Mouse (Mus musculus) MEL (cell line): ENCODE measurements around the gene Aldh16a1. TPM values are rescaled to one million over a fixed set of nuclear protein-coding genes. Genes with fewer than 3 reads are reported as not detected.

Experiments
- DNase-seq: peaks from one replicate; pipeline ENCODE4 v3.0.0; 2011; ENCODE audit warnings: low read depth, low spot score
- H3K27ac ChIP-seq: 2 replicates; pipeline ENCODE4 v1.5.1; 2012; ENCODE audit warnings: low read depth, mild to moderate bottlenecking, control low read depth, low read length, moderate library complexity; ENCODE audit not compliant: control insufficient read depth
- H3K27me3 ChIP-seq, 2 experiments: fragments of 150-350 bp in 1 of 2; sonication (generic) in 1 of 2; 2 replicates each; pipeline ENCODE4 v1.6.1; 2012; ENCODE audit warnings: low read length in 2 of 2, mild to moderate bottlenecking in 2 of 2, improper control_type of control experiment in 1 of 2, moderate library complexity in 1 of 2; ENCODE audit not compliant: insufficient read depth in 2 of 2, control insufficient read depth in 1 of 2
- H3K36me3 ChIP-seq, 2 experiments: 2 replicates each; pipeline ENCODE4 v1.6.1; 2012 to 2014; ENCODE audit warnings: low read length in 2 of 2, improper control_type of control experiment in 1 of 2, inconsistent platforms in 1 of 2, mild to moderate bottlenecking in 1 of 2; ENCODE audit not compliant: insufficient read depth in 2 of 2, control insufficient read depth in 1 of 2
- H3K4me1 ChIP-seq, 2 experiments: fragments of 150-350 bp in 1 of 2; sonication (generic) in 1 of 2; 2 replicates each; pipeline ENCODE4 v1.6.1; 2012; ENCODE audit warnings: low read length in 2 of 2, improper control_type of control experiment in 1 of 2, mild to moderate bottlenecking in 1 of 2; ENCODE audit not compliant: insufficient read depth in 2 of 2, control insufficient read depth in 1 of 2
- H3K4me3 ChIP-seq, 2 experiments: fragments of 150-350 bp in 1 of 2; sonication (generic) in 1 of 2; 2 replicates each; pipeline ENCODE4 v1.5.1; 2012; ENCODE audit warnings: low read depth in 2 of 2, low read length in 2 of 2, mild to moderate bottlenecking in 2 of 2, moderate library complexity in 2 of 2, control low read depth in 1 of 2, improper control_type of control experiment in 1 of 2; ENCODE audit not compliant: control insufficient read depth in 1 of 2, insufficient read depth in 1 of 2
- H3K79me2 ChIP-seq: 2 replicates; pipeline ENCODE4 v1.6.1; 2012; ENCODE audit warnings: mild to moderate bottlenecking, low read length, moderate library complexity; ENCODE audit not compliant: control insufficient read depth, poor library complexity, insufficient read depth
- H3K9ac ChIP-seq: 2 replicates; pipeline ENCODE4 v1.6.1; 2012; ENCODE audit warnings: low read depth, mild to moderate bottlenecking, control low read depth, low read length, moderate library complexity; ENCODE audit not compliant: control insufficient read depth, poor library complexity, severe bottlenecking
- H3K9me3 ChIP-seq: fragments of 150-350 bp; sonication (generic); replicated peaks from 2 replicates; pipeline ENCODE4 v1.6.1; 2012; ENCODE audit warnings: mild to moderate bottlenecking, low read length, improper control_type of control experiment, moderate library complexity; ENCODE audit not compliant: insufficient read depth
- CHD1 ChIP-seq: IDR thresholded peaks from 2 replicates; pipeline ENCODE4 v1.6.1; 2012; ENCODE audit warnings: low read depth, mild to moderate bottlenecking, inconsistent platforms, low read length, improper control_type of control experiment
- E2F4 ChIP-seq: IDR thresholded peaks from 2 replicates; pipeline ENCODE4 v1.6.1; 2011; ENCODE audit warnings: low read depth, low read length, improper control_type of control experiment, borderline replicate concordance
- EP300 ChIP-seq, 2 experiments: IDR thresholded peaks; 2 replicates each; pipeline ENCODE4 v1.6.1; 2011; ENCODE audit warnings: improper control_type of control experiment in 2 of 2, low read length in 2 of 2, low read depth in 1 of 2, mild to moderate bottlenecking in 1 of 2
- ETS1 ChIP-seq: IDR thresholded peaks from 2 replicates; pipeline ENCODE4 v1.6.1; 2012; ENCODE audit warnings: low read depth, mild to moderate bottlenecking, inconsistent platforms, low read length, improper control_type of control experiment, moderate library complexity
- GABPA ChIP-seq: IDR thresholded peaks from 2 replicates; pipeline ENCODE4 v1.6.1; 2012; ENCODE audit warnings: low read depth, mild to moderate bottlenecking, inconsistent platforms, low read length, improper control_type of control experiment, moderate library complexity
- GATA1 ChIP-seq: IDR thresholded peaks from 2 replicates; pipeline ENCODE4 v1.6.1; 2011; ENCODE audit warnings: low read depth, low read length, improper control_type of control experiment
- JUND ChIP-seq: IDR thresholded peaks from 2 replicates; pipeline ENCODE4 v1.6.1; 2011; ENCODE audit warnings: low read depth, mild to moderate bottlenecking, improper control_type of control experiment, low read length
- KAT2A ChIP-seq: conservative IDR thresholded peaks from 2 replicates; pipeline ENCODE4 v1.6.1; 2012; ENCODE audit warnings: low read depth, low read length, improper control_type of control experiment, inconsistent platforms
- MAFK ChIP-seq: IDR thresholded peaks from 2 replicates; pipeline ENCODE4 v1.6.1; 2011; ENCODE audit warnings: low read depth, mild to moderate bottlenecking, low read length, improper control_type of control experiment, borderline replicate concordance
- MEF2A ChIP-seq: IDR thresholded peaks from 2 replicates; pipeline ENCODE4 v1.6.1; 2014; ENCODE audit warnings: low read depth, mild to moderate bottlenecking, inconsistent platforms, low read length, improper control_type of control experiment; ENCODE audit not compliant: poor library complexity, insufficient replicate concordance, severe bottlenecking; ENCODE audit errors: extremely low read depth
- MYB ChIP-seq: IDR thresholded peaks from 2 replicates; pipeline ENCODE4 v1.6.1; 2011; ENCODE audit warnings: mild to moderate bottlenecking, low read depth, low read length, improper control_type of control experiment
- MYC ChIP-seq: IDR thresholded peaks from 2 replicates; pipeline ENCODE4 v1.6.1; 2011; ENCODE audit warnings: low read depth, mild to moderate bottlenecking, low read length, improper control_type of control experiment, moderate library complexity
- POLR2AphosphoS5 ChIP-seq: IDR thresholded peaks from 2 replicates; pipeline ENCODE4 v1.6.1; 2012; ENCODE audit warnings: low read depth, borderline replicate concordance, mild to moderate bottlenecking, inconsistent platforms, low read length, moderate library complexity, mixed read lengths
- RAD21 ChIP-seq: IDR thresholded peaks from 2 replicates; pipeline ENCODE4 v1.6.1; 2011; ENCODE audit warnings: mild to moderate bottlenecking, low read depth, low read length, improper control_type of control experiment
- SIN3A ChIP-seq: IDR thresholded peaks from 2 replicates; pipeline ENCODE4 v1.6.1; 2012; ENCODE audit warnings: low read length, improper control_type of control experiment, inconsistent platforms
- TAL1 ChIP-seq: IDR thresholded peaks from 2 replicates; pipeline ENCODE4 v1.6.1; 2012; ENCODE audit warnings: mild to moderate bottlenecking, inconsistent platforms, low read length, moderate library complexity, mixed read lengths
- TCF12 ChIP-seq: IDR thresholded peaks from 2 replicates; pipeline ENCODE4 v1.6.1; 2014; ENCODE audit warnings: low read depth, mild to moderate bottlenecking, inconsistent platforms, low read length, improper control_type of control experiment, moderate library complexity
- USF1 ChIP-seq: IDR thresholded peaks from 2 replicates; pipeline ENCODE4 v1.6.1; 2014; ENCODE audit warnings: low read depth, mild to moderate bottlenecking, inconsistent platforms, low read length, improper control_type of control experiment, moderate library complexity
- USF2 ChIP-seq, 2 experiments: IDR thresholded peaks; 2 replicates each; pipeline ENCODE4 v1.6.1; 2011 to 2012; ENCODE audit warnings: improper control_type of control experiment in 2 of 2, low read length in 2 of 2, borderline replicate concordance in 1 of 2, inconsistent platforms in 1 of 2, low read depth in 1 of 2, mild to moderate bottlenecking in 1 of 2; ENCODE audit not compliant: insufficient read depth in 1 of 2
- ZC3H11A ChIP-seq: IDR thresholded peaks from 2 replicates; pipeline ENCODE4 v1.6.1; 2012; ENCODE audit warnings: low read depth, mild to moderate bottlenecking, inconsistent platforms, low read length, improper control_type of control experiment
- ZKSCAN1 ChIP-seq: IDR thresholded peaks from 2 replicates; pipeline ENCODE4 v1.6.1; 2012; ENCODE audit warnings: low read depth, mild to moderate bottlenecking, inconsistent platforms, low read length, improper control_type of control experiment, moderate library complexity
- ZMIZ1 ChIP-seq: IDR thresholded peaks from 2 replicates; pipeline ENCODE4 v1.6.1; 2012; ENCODE audit warnings: low read depth, mild to moderate bottlenecking, inconsistent platforms, low read length, improper control_type of control experiment, moderate library complexity
- ZNF384 ChIP-seq: IDR thresholded peaks from 2 replicates; pipeline ENCODE4 v1.6.1; 2012; ENCODE audit warnings: low read depth, mild to moderate bottlenecking, inconsistent platforms, low read length, improper control_type of control experiment
- polyA plus RNA-seq, 2 experiments: library from polyadenylated mRNA; stranded (reverse) in 1 of 2; unstranded in 1 of 2; fragments of >175 nt in 1 of 2; fragments of >200 nt in 1 of 2; gene quantifications; 2 replicates each; pipeline versions ENCODE4 v1.2.1 to v1.2.4; 2012; ENCODE audit warnings: low replicate concordance in 2 of 2, low read depth in 1 of 2; ENCODE audit not compliant: insufficient read length in 2 of 2, insufficient read depth in 1 of 2, missing spikeins in 1 of 2
- total RNA-seq: library from RNA; depleted of rRNA; stranded (reverse); fragments of 300-350 nt; gene quantifications from 2 replicates; pipeline ENCODE4 v1.2.3, GENCODE M21; 2012

The Aldh16a1 gene
- total and polyA plus RNA-seq, 3 experiments: 33.9 to 61.6 TPM; not detected in 1

- TF ChIP-seq MEF2A (no peak), E2F4 (no peak), TCF12 (peak; percentile 30; the same call in 1 of the 2 replicates), GATA1 (no peak)
These were observed 7.5 kb upstream of the Aldh16a1 start (continued) for GRCm38 (mm10) chr7:45161612-45162473.

GRCm38 (mm10) chr7:45160866-45161265 is 6.5 kb upstream of the Aldh16a1 start:
- peaks cover 0 to 3% of the 10 kb centered on the region in 2 experiments; a peak in 3 of 4 replicates for H3K4me1 ChIP-seq
- no peaks in the 10 kb centered on the region for H3K9me3 ChIP-seq
- H3K9ac ChIP-seq: no peak overlapping the region
- H3K27me3 ChIP-seq: peaks cover 4 to 9% of the 10 kb centered on the region in 2 experiments; a peak in 3 of 4 replicates
- peaks cover 0 to 4% of the 10 kb centered on the region in 2 experiments; a peak in 1 of 4 replicates for H3K36me3 ChIP-seq
- no peak overlapping the region for H3K4me3 ChIP-seq
- no peaks in the 10 kb centered on the region for H3K79me2 ChIP-seq
- DNase-seq: no peak
- no peak overlapping the region for H3K27ac ChIP-seq
- TF ChIP-seq USF2 (IDR thresholded peaks at IDR 0.05; ENCODE audit: borderline replicate concordance in 1 of 2, insufficient read depth in 1 of 2, low read depth in 1 of 2, low read length in 2 of 2) (no peak), ZKSCAN1 (no peak), EP300 (IDR thresholded peaks at IDR 0.05; ENCODE audit: low read depth in 1 of 2, low read length in 2 of 2) (no peak), ZC3H11A (no peak), TAL1 (no peak), E2F4 (no peak), MYB (no peak), SIN3A (no peak), MAFK (no peak), POLR2AphosphoS5 (no peak), ZNF384 (no peak)

GRCm38 (mm10) chr7:45160316-45160800 is 6.0 kb upstream of the Aldh16a1 start:
- Histone ChIP-seq H3K36me3 (peaks cover 0 to 5% of the 10 kb centered on the region in 2 experiments; a peak in 2 of 4 replicates), H3K9ac (no peak overlapping the region), H3K79me2 (no peaks in the 10 kb centered on the region), H3K4me3 (no peak overlapping the region), H3K27me3 (peaks cover 4 to 6% of the 10 kb centered on the region in 2 experiments; a peak in 3 of 4 replicates), H3K4me1 (peaks cover 1 to 8% of the 10 kb centered on the region in 2 experiments), H3K27ac (no peak overlapping the region), H3K9me3 (no peaks in the 10 kb centered on the region)
- TF ChIP-seq MYC: no peak
- TF ChIP-seq ZMIZ1: no peak
- no peak for TF ChIP-seq ETS1
- TF ChIP-seq GABPA: no peak
- no peak for TF ChIP-seq MAFK
- TF ChIP-seq USF1: no peak
- no peak for TF ChIP-seq KAT2A
- no peak for TF ChIP-seq CHD1
- TF ChIP-seq USF2 (IDR thresholded peaks at IDR 0.05; ENCODE audit: borderline replicate concordance in 1 of 2, insufficient read depth in 1 of 2, low read depth in 1 of 2, low read length in 2 of 2): no peak
- no peak for TF ChIP-seq JUND
- TF ChIP-seq RAD21: no peak
- no peak for TF ChIP-seq MYB
- DNase-seq: no peak
